Mouse (Mus musculus): ENCODE data around the gene Gng3. TPM values are rescaled to one million over a fixed set of nuclear protein-coding genes. Genes with fewer than 3 reads are reported as not detected.

The Gng3 gene
- polyA plus RNA-seq, 1 experiment from 2014 or later, result 7.5 TPM

DNA sequence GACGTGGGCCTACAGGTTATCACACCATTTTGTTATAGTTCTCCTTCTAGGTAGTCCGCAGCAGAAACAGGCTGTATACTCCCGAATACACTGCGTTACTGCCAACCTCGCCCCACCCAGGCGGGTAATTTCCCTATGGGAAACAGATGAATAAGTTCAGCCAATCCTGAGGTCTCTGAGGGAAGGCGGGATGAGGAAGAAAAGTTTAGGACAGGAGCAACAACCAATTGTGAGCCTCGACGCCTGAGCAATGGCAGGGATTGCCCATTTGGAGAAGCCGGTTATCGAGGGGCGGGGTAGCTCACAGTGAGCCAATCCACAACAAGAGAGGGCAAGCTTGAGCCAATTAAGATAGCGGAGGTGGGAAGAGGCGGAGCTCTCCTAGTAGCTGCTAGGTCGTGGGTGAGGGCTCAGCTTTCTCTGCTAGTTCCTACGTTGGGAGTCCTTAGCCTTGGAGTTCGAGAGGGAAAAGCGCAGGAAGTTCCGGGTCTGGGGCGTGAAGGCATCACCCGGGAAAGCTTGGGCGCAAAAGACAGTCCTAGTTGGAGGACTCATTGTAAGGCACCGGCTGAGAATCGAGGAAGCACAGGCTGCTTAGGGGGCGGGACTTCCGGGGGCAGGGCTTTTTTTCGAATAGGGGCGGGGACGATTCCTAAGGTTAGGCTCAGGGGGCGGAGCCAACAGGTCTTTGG, 36.7 kb downstream of the Gng3 start, which contains the start of gene Zbtb3:
Gene Zbtb3 (plus strand): TSS at position 426 of the 692 bp plus-strand sequence.
- H3K27ac ChIP-seq (replicated peaks), result peak within 1 kb of the TSS; percentile 93

DNA sequence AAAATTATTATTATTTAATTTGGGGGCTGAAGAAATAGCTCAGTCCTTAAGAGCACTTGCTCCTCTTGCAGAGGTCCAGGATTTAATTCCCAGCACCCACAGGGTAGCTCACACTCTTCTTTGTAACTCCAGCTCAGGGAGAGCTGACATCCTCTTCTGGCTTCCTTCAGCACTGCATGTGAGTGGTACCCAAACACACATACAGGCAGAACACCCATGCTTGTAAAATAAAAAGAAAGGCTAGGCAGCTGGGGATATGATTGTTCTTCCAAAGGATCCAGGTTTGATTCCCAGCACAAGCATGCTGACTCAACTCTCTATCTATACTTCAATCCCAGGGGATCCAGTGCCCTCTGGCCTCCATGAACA, 40.1 kb downstream of the Gng3 start:
- Histone ChIP-seq H3K27ac (replicated peaks) (peak overlapping the region; percentile 82; the same call in 1 of the 2 replicates), H3K9ac (no peak overlapping the region), H3K4me1 (peaks cover 21% of the 10 kb centered on the region), H3K4me3 (replicated peaks) (peak overlapping the region; percentile 78; the same call in 1 of the 2 replicates), H3K4me2 (replicated peaks) (peak overlapping the region; percentile 63; the same call in 1 of the 2 replicates), H3K36me3 (peaks cover 19% of the 10 kb centered on the region), H3K27me3 (no peaks in the 10 kb centered on the region), H3K9me3 (replicated peaks) (no peaks in the 10 kb centered on the region)
- ATAC-seq (ENCODE audit: insufficient number of reproducible peaks, low FRiP score, low TSS enrichment, low read depth), result no peak

More for the DNA sequence above, 36.7 kb downstream of the Gng3 start, which contains the start of gene Zbtb3:
- peak within 1 kb of the TSS; percentile 13; the same call in 1 of the 2 replicates for H3K9ac ChIP-seq
- H3K4me3 ChIP-seq (replicated peaks), result peak within 1 kb of the TSS; percentile 64
- H3K4me1 ChIP-seq, result peaks cover 18% of the 10 kb centered on the region
- peak within 1 kb of the TSS; percentile 82 for H3K4me2 ChIP-seq (replicated peaks)
- H3K27me3 ChIP-seq, result no peaks in the 10 kb centered on the region
- under 1% methylated on average over 30 of the region's 30 CpGs for WGBS
- H3K36me3 ChIP-seq, result peaks cover 27% of the 10 kb centered on the region
- ATAC-seq (ENCODE audit: insufficient number of reproducible peaks, low FRiP score, low TSS enrichment, low read depth), result peak; percentile 97
- no peaks in the 10 kb centered on the region for H3K9me3 ChIP-seq (replicated peaks)

DNA sequence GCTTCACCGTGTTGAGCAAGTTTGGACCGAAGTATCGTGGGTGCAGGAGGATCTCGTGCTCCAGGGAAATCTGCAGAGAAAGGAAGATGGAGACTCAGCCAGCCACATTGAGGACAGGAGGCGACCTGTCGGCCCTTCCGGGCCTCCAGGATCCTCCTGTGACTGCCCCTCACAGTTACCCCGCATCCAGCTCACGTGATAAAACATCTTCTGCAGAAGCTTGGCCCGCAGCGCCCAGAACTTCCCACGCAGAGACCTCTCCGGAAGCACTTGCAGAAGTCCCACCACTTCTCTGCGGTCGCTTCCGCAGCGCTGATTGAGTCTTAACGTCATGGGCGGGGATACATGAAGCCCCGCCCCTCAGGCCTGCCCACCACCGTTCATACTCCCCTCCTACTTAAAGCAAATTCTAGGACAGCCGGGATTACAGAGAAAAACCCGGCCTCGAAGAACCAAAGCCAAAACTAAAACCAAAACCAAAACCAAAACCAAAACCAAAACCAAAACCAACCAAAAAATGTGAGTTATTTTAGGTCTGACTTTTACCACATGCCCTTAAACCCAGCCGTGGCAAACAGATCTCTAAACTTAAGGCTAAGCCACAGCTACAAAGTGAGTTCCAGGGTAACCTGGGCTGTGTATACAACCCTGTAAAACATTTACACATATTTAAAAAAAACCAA, 40.6 kb downstream of the Gng3 start, which contains the start of gene Polr2g:
Gene Polr2g (minus strand): TSS at position 314 of the 683 bp plus-strand sequence.
- H3K9ac ChIP-seq, result peak within 1 kb of the TSS; percentile 76
- no peaks in the 10 kb centered on the region for H3K27me3 ChIP-seq
- H3K9me3 ChIP-seq (replicated peaks), result no peaks in the 10 kb centered on the region
- under 1% methylated on average over 25 of the region's 25 CpGs for WGBS
- H3K27ac ChIP-seq (replicated peaks), result peak within 1 kb of the TSS; percentile 82
- H3K4me2 ChIP-seq (replicated peaks), result peak within 1 kb of the TSS; percentile 63
- ATAC-seq (ENCODE audit: insufficient number of reproducible peaks, low FRiP score, low TSS enrichment, low read depth), result peak; percentile 78
- H3K4me3 ChIP-seq (replicated peaks), result peak within 1 kb of the TSS; percentile 78
- H3K36me3 ChIP-seq, result peaks cover 25% of the 10 kb centered on the region
- peaks cover 21% of the 10 kb centered on the region for H3K4me1 ChIP-seq

DNA sequence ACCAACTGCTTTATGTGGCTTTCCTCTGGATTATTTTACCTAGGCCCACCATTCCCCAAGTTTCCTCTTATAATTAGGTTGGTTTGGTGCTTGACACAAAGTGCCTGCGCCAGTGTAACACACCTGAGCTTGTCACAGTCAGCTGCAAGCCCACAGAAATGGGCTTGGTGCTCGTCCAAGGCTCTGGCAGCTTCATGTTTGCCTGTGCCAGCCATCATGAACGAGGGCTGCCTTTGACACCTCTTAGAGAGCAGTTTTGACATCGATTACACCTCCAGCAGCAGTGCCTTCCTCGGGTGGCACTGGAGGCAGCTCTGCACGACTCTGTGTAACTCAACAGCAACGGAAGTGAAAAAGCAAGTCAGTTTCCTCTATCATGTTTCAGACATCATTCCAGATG, 48.8 kb downstream of the Gng3 start:
- Histone ChIP-seq H3K4me2 (replicated peaks) (no peak overlapping the region), H3K9me3 (replicated peaks) (no peaks in the 10 kb centered on the region), H3K27ac (replicated peaks) (no peak overlapping the region), H3K4me1 (peaks cover 7% of the 10 kb centered on the region), H3K9ac (no peak overlapping the region), H3K27me3 (no peaks in the 10 kb centered on the region), H3K36me3 (peaks cover 38% of the 10 kb centered on the region), H3K4me3 (replicated peaks) (no peak overlapping the region)
- WGBS, result 80% methylated on average over 7 of the region's 7 CpGs
- ATAC-seq (ENCODE audit: insufficient number of reproducible peaks, low FRiP score, low TSS enrichment, low read depth), result no peak

DNA sequence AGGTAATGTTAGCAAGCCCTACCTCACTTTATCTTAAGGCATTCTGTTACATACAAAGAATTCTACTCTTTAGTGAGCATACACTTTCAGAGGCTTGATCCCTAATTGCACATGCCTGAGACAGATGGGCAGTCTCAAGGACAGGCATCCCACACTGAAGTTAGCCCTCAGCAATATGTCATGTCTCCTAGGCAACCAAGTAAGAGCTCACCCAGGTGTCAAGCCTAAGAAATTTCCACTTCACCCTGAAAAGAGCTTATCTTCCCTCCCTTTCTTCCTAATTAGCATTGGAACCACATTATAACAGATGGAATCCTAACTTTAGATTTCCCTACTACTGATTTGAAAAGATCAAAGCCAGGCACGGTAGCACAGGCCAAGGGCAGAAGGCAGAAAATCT, 49.8 kb downstream of the Gng3 start:
- H3K4me2 ChIP-seq (replicated peaks), result no peak overlapping the region
- no peak overlapping the region for H3K4me3 ChIP-seq (replicated peaks)
- 53% methylated on average over 1 of the region's 1 CpGs for WGBS
- no peak overlapping the region for H3K9ac ChIP-seq
- H3K4me1 ChIP-seq, result peaks cover 10% of the 10 kb centered on the region
- H3K27ac ChIP-seq (replicated peaks), result no peak overlapping the region
- no peaks in the 10 kb centered on the region for H3K27me3 ChIP-seq
- H3K36me3 ChIP-seq, result peaks cover 28% of the 10 kb centered on the region
- no peaks in the 10 kb centered on the region for H3K9me3 ChIP-seq (replicated peaks)
- no peak for ATAC-seq (ENCODE audit: insufficient number of reproducible peaks, low FRiP score, low TSS enrichment, low read depth)

DNA sequence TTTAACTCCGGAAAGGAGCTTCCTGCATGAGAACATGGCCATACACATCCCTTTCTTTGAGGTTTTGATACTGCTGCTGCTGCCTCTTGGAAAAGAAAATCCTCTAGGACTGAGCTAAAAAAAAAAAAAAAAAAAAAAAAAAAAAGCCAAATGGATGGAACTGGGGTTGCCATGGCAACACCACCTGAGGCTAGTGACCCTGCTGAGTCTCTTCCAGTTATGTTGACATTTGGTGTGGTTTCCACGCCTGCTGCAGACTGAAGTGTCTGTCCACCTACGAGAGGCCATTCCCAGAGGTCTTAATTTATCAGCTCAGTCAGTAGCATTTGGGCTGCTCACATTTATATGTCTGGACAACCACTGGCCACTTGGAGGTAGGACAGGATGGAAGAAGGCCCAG, 50.5 kb downstream of the Gng3 start:
- H3K36me3 ChIP-seq, result peaks cover 25% of the 10 kb centered on the region
- 24% methylated on average over 3 of the region's 3 CpGs for WGBS

More for the DNA sequence above, 50.5 kb downstream of the Gng3 start:
- Histone ChIP-seq H3K9me3 (replicated peaks) (no peaks in the 10 kb centered on the region), H3K4me1 (peaks cover 10% of the 10 kb centered on the region), H3K27ac (replicated peaks) (no peak overlapping the region), H3K27me3 (no peaks in the 10 kb centered on the region), H3K4me2 (replicated peaks) (no peak overlapping the region), H3K4me3 (replicated peaks) (no peak overlapping the region), H3K9ac (no peak overlapping the region)
- ATAC-seq (ENCODE audit: insufficient number of reproducible peaks, low FRiP score, low TSS enrichment, low read depth), result no peak

Small RNA genes within 50 kb of the gene (microRNA-seq; reads per million reads assigned to microRNA genes)
- not detected for gene Mir5136 (ENCODE audit: borderline number of aligned reads)

Other genes starting within 250 kb of the Gng3 start
- 0.16 TPM in 1 of 2 replicates, not detected in the other for gene Slc22a8, start 247.9 kb downstream of the Gng3 start, polyA plus RNA-seq (2015; fragmentation: Nextera tagmentation; extraction: Ambion mirVana)
- gene Slc22a6, start 221.2 kb downstream of the Gng3 start, polyA plus RNA-seq (2015; fragmentation: Nextera tagmentation; extraction: Ambion mirVana), result 0.05 and 0.13 TPM in 2 replicates
- 0.76 and 0.83 TPM in 2 replicates for gene Chrm1, start 175.4 kb downstream of the Gng3 start, polyA plus RNA-seq (2015; fragmentation: Nextera tagmentation; extraction: Ambion mirVana)
- gene Slc3a2, start 115.8 kb downstream of the Gng3 start, polyA plus RNA-seq (2015; fragmentation: Nextera tagmentation; extraction: Ambion mirVana), result 122 and 128 TPM in 2 replicates
- gene Wdr74, start 103.4 kb downstream of the Gng3 start, polyA plus RNA-seq (2015; fragmentation: Nextera tagmentation; extraction: Ambion mirVana), result 89.0 and 90.8 TPM in 2 replicates
- 0.70 and 1.2 TPM in 2 replicates for gene 1700092M07Rik, start 98.5 kb downstream of the Gng3 start, polyA plus RNA-seq (2015; fragmentation: Nextera tagmentation; extraction: Ambion mirVana)
- 168 and 175 TPM in 2 replicates for gene Stx5a, start 97.8 kb downstream of the Gng3 start, polyA plus RNA-seq (2015; fragmentation: Nextera tagmentation; extraction: Ambion mirVana)
- 175 and 192 TPM in 2 replicates for gene Nxf1, start 82.1 kb downstream of the Gng3 start, polyA plus RNA-seq (2015; fragmentation: Nextera tagmentation; extraction: Ambion mirVana)
- gene Tmem223, start 68.2 kb downstream of the Gng3 start, polyA plus RNA-seq (2015; fragmentation: Nextera tagmentation; extraction: Ambion mirVana), result 172 and 173 TPM in 2 replicates
- gene Tmem179b, start 64.7 kb downstream of the Gng3 start, polyA plus RNA-seq (2015; fragmentation: Nextera tagmentation; extraction: Ambion mirVana), result 82.8 and 88.3 TPM in 2 replicates
- 27.3 and 30.0 TPM in 2 replicates for gene Taf6l, start 52.8 kb downstream of the Gng3 start, polyA plus RNA-seq (2015; fragmentation: Nextera tagmentation; extraction: Ambion mirVana)
- gene Polr2g, start 40.6 kb downstream of the Gng3 start, polyA plus RNA-seq (2015; fragmentation: Nextera tagmentation; extraction: Ambion mirVana), result 153 and 160 TPM in 2 replicates
- 5.6 and 5.9 TPM in 2 replicates for gene Zbtb3, start 36.6 kb downstream of the Gng3 start, polyA plus RNA-seq (2015; fragmentation: Nextera tagmentation; extraction: Ambion mirVana)
- gene Ttc9c, start 19.9 kb downstream of the Gng3 start, polyA plus RNA-seq (2015; fragmentation: Nextera tagmentation; extraction: Ambion mirVana), result 53.0 and 58.4 TPM in 2 replicates
- gene Hnrnpul2, start 19.2 kb downstream of the Gng3 start, polyA plus RNA-seq (2015; fragmentation: Nextera tagmentation; extraction: Ambion mirVana), result 6.0 and 7.1 TPM in 2 replicates
- gene AC129217.1, start 9.4 kb downstream of the Gng3 start, polyA plus RNA-seq (2015; fragmentation: Nextera tagmentation; extraction: Ambion mirVana), result not detected in 2 replicates
- gene Bscl2, start 1.7 kb downstream of the Gng3 start, polyA plus RNA-seq (2015; fragmentation: Nextera tagmentation; extraction: Ambion mirVana), result 68.8 and 78.0 TPM in 2 replicates
- gene Lrrn4cl, start 11.6 kb upstream of the Gng3 start, polyA plus RNA-seq (2015; fragmentation: Nextera tagmentation; extraction: Ambion mirVana), result 2.0 and 3.5 TPM in 2 replicates
- gene Ubxn1, start 32.3 kb upstream of the Gng3 start, polyA plus RNA-seq (2015; fragmentation: Nextera tagmentation; extraction: Ambion mirVana), result 177 and 194 TPM in 2 replicates
- 63.3 and 65.1 TPM in 2 replicates for gene Uqcc3, start 41.7 kb upstream of the Gng3 start, polyA plus RNA-seq (2015; fragmentation: Nextera tagmentation; extraction: Ambion mirVana)
- gene Lbhd1, start 44.5 kb upstream of the Gng3 start, polyA plus RNA-seq (2015; fragmentation: Nextera tagmentation; extraction: Ambion mirVana), result 58.7 and 61.4 TPM in 2 replicates
- gene Gm49403, start 44.7 kb upstream of the Gng3 start, polyA plus RNA-seq (2015; fragmentation: Nextera tagmentation; extraction: Ambion mirVana), result not detected in 2 replicates
- 82.8 and 84.2 TPM in 2 replicates for gene 1810009A15Rik, start 49.7 kb upstream of the Gng3 start, polyA plus RNA-seq (2015; fragmentation: Nextera tagmentation; extraction: Ambion mirVana)
- 0.24 TPM in 1 of 2 replicates, not detected in the other for gene Gm49416, start 49.7 kb upstream of the Gng3 start, polyA plus RNA-seq (2015; fragmentation: Nextera tagmentation; extraction: Ambion mirVana)
- 42.7 and 45.8 TPM in 2 replicates for gene Ints5, start 53.8 kb upstream of the Gng3 start, polyA plus RNA-seq (2015; fragmentation: Nextera tagmentation; extraction: Ambion mirVana)
- gene Ganab, start 58.9 kb upstream of the Gng3 start, polyA plus RNA-seq (2015; fragmentation: Nextera tagmentation; extraction: Ambion mirVana), result 99.0 and 104 TPM in 2 replicates
- 51.5 and 53.3 TPM in 2 replicates for gene B3gat3, start 81.2 kb upstream of the Gng3 start, polyA plus RNA-seq (2015; fragmentation: Nextera tagmentation; extraction: Ambion mirVana)
- gene Rom1, start 90.2 kb upstream of the Gng3 start, polyA plus RNA-seq (2015; fragmentation: Nextera tagmentation; extraction: Ambion mirVana), result 4.2 and 4.5 TPM in 2 replicates
- gene Eml3, start 90.4 kb upstream of the Gng3 start, polyA plus RNA-seq (2015; fragmentation: Nextera tagmentation; extraction: Ambion mirVana), result 41.3 and 43.1 TPM in 2 replicates
- gene Mta2, start 102.7 kb upstream of the Gng3 start, polyA plus RNA-seq (2015; fragmentation: Nextera tagmentation; extraction: Ambion mirVana), result 155 and 156 TPM in 2 replicates
- gene Tut1, start 114.7 kb upstream of the Gng3 start, polyA plus RNA-seq (2015; fragmentation: Nextera tagmentation; extraction: Ambion mirVana), result 31.0 and 32.8 TPM in 2 replicates
- gene Eef1g, start 127.8 kb upstream of the Gng3 start, polyA plus RNA-seq (2015; fragmentation: Nextera tagmentation; extraction: Ambion mirVana), result 443 and 458 TPM in 2 replicates
- gene Ahnak, start 150.1 kb upstream of the Gng3 start, polyA plus RNA-seq (2015; fragmentation: Nextera tagmentation; extraction: Ambion mirVana), result 71.9 and 92.4 TPM in 2 replicates
- gene Scgb1a1, start 248.8 kb upstream of the Gng3 start, polyA plus RNA-seq (2015; fragmentation: Nextera tagmentation; extraction: Ambion mirVana), result 1.3 and 1.4 TPM in 2 replicates

All from embryonic facial prominence, embryonic 15.5 days (tissue).